Mouse (Mus musculus) embryonic facial prominence, embryonic 13.5 days (tissue): ENCODE data around the gene Fam187b. TPM values are rescaled to one million over a fixed set of nuclear protein-coding genes. Genes with fewer than 3 reads are reported as not detected.

ENCODE experiments used
- ATAC-seq: fragments of 200-750 bp; cut with Nextera tagmentation; 2 replicates; pipeline ENCODE4 v1.8.0; 2017; ENCODE audit warnings: low read depth; ENCODE audit not compliant: insufficient number of reproducible peaks, insufficient read depth, low FRiP score, low TSS enrichment
- H3K27ac ChIP-seq: fragments of 300-500 bp; sonication (generic); 2 replicates; pipeline ENCODE4 v1.5.1; 2015; ENCODE audit warnings: moderate library complexity, mild to moderate bottlenecking, inconsistent platforms
- H3K27me3 ChIP-seq: fragments of 300-500 bp; sonication (generic); 2 replicates; pipeline ENCODE4 v1.6.1; 2015; ENCODE audit warnings: mild to moderate bottlenecking, inconsistent platforms
- H3K36me3 ChIP-seq: fragments of 300-500 bp; sonication (generic); 2 replicates; pipeline ENCODE4 v1.6.1; 2015; ENCODE audit warnings: mild to moderate bottlenecking, inconsistent platforms
- H3K4me1 ChIP-seq: fragments of 300-500 bp; sonication (generic); 2 replicates; pipeline ENCODE4 v1.6.1; 2015; ENCODE audit warnings: inconsistent platforms
- H3K4me2 ChIP-seq: fragments of 300-500 bp; sonication (generic); 2 replicates; pipeline ENCODE4 v1.6.1; 2015; ENCODE audit warnings: moderate library complexity, mild to moderate bottlenecking, inconsistent platforms
- H3K4me3 ChIP-seq: fragments of 300-500 bp; sonication (generic); 2 replicates; pipeline ENCODE4 v1.5.1; 2015; ENCODE audit warnings: mild to moderate bottlenecking, inconsistent platforms
- H3K9ac ChIP-seq: fragments of 300-500 bp; sonication (generic); 2 replicates; pipeline ENCODE4 v1.6.1; 2015; ENCODE audit warnings: mild to moderate bottlenecking, inconsistent platforms
- H3K9me3 ChIP-seq: fragments of 300-500 bp; sonication (generic); 2 replicates; pipeline ENCODE4 v1.6.1; 2016; ENCODE audit warnings: inconsistent platforms
- WGBS: fragments of 180-500 bp; shearing (Covaris S2); methylation state at CpG from one replicate; pipeline ENCODE4 v1.1.7; 2015; ENCODE audit warnings: mixed read lengths; 5-methylcytosine and 5-hydroxymethylcytosine counted together
- polyA plus RNA-seq: library from polyadenylated mRNA; unstranded; fragments of >200 nt; fragmentation: Nextera tagmentation; extraction: Ambion mirVana; gene quantifications from 2 replicates; pipeline ENCODE4 v1.2.1, GENCODE M21; 2015

Gene Fam187b
- polyA plus RNA-seq, 1 experiment from 2014 or later: 1.5 TPM

GRCm38 (mm10) chr7:30952441-30953265 lies 20.9 kb upstream of the Fam187b start:
- peaks cover 10% of the 10 kb centered on the region for H3K4me1 ChIP-seq
- 93% methylated on average over 16 of the region's 16 CpGs for WGBS
- H3K4me2 ChIP-seq: no peak overlapping the region
- no peak overlapping the region for H3K9ac ChIP-seq
- no peaks in the 10 kb centered on the region for H3K9me3 ChIP-seq
- H3K27me3 ChIP-seq: no peaks in the 10 kb centered on the region
- no peak for ATAC-seq
- no peak overlapping the region for H3K4me3 ChIP-seq
- H3K27ac ChIP-seq: no peak overlapping the region
- peaks cover 63% of the 10 kb centered on the region for H3K36me3 ChIP-seq

- WGBS: 88% methylated on average over 6 of the region's 6 CpGs
- H3K9me3 ChIP-seq: no peaks in the 10 kb centered on the region
- ATAC-seq: no peak
- no peak overlapping the region for H3K27ac ChIP-seq
- H3K36me3 ChIP-seq: peaks cover 66% of the 10 kb centered on the region
- 0 out of 2 replicates have a peak overlapping the region, but pooled peaks have one; percentile 27 for H3K9ac ChIP-seq
- H3K4me3 ChIP-seq: no peak overlapping the region
- no peak overlapping the region for H3K4me2 ChIP-seq
- H3K27me3 ChIP-seq: no peaks in the 10 kb centered on the region
- H3K4me1 ChIP-seq: peaks cover 17% of the 10 kb centered on the region
Measured at GRCm38 (mm10) chr7:30953459-30953858, 20.1 kb upstream of the Fam187b start.

- Histone ChIP-seq H3K4me1 (peaks cover 23% of the 10 kb centered on the region), H3K9ac (0 out of 2 replicates have a peak overlapping the region, but pooled peaks have one; percentile 27), H3K27me3 (no peaks in the 10 kb centered on the region), H3K4me3 (no peak overlapping the region), H3K36me3 (peaks cover 68% of the 10 kb centered on the region), H3K27ac (no peak overlapping the region), H3K4me2 (no peak overlapping the region), H3K9me3 (no peaks in the 10 kb centered on the region)
- no peak for ATAC-seq
- 89% methylated on average over 3 of the region's 3 CpGs for WGBS
Measured at GRCm38 (mm10) chr7:30954036-30954435, 19.6 kb upstream of the Fam187b start.

GRCm38 (mm10) chr7:30954971-30955520 lies 18.5 kb upstream of the Fam187b start:
- Histone ChIP-seq H3K36me3 (peaks cover 65% of the 10 kb centered on the region), H3K9ac (peak overlapping the region; percentile 99), H3K4me1 (peaks cover 23% of the 10 kb centered on the region), H3K9me3 (no peaks in the 10 kb centered on the region), H3K4me2 (peak overlapping the region; percentile 82), H3K27ac (no peak overlapping the region), H3K4me3 (peak overlapping the region; percentile 91), H3K27me3 (no peaks in the 10 kb centered on the region)
- no peak for ATAC-seq
- 83% methylated on average over 12 of the region's 12 CpGs for WGBS

GRCm38 (mm10) chr7:30955584-30956356 lies 17.8 kb upstream of the Fam187b start:
- H3K27ac ChIP-seq: peak overlapping the region; percentile 98
- peaks cover 58% of the 10 kb centered on the region for H3K36me3 ChIP-seq
- peak overlapping the region; percentile 99 for H3K9ac ChIP-seq
- WGBS: under 1% methylated on average over 64 of the region's 64 CpGs
- peak; percentile 66 for ATAC-seq
- no peaks in the 10 kb centered on the region for H3K9me3 ChIP-seq
- no peaks in the 10 kb centered on the region for H3K27me3 ChIP-seq
- H3K4me2 ChIP-seq: peak overlapping the region; percentile 82
- H3K4me1 ChIP-seq: peaks cover 23% of the 10 kb centered on the region
- peak overlapping the region; percentile 91 for H3K4me3 ChIP-seq

- peak overlapping the region; percentile 82 for H3K4me2 ChIP-seq
- H3K9ac ChIP-seq: peak overlapping the region; percentile 99
- H3K4me1 ChIP-seq: peaks cover 23% of the 10 kb centered on the region
- peaks cover 53% of the 10 kb centered on the region for H3K36me3 ChIP-seq
- 1% methylated on average over 38 of the region's 49 CpGs for WGBS
- no peaks in the 10 kb centered on the region for H3K9me3 ChIP-seq
- H3K27me3 ChIP-seq: no peaks in the 10 kb centered on the region
- H3K4me3 ChIP-seq: peak overlapping the region; percentile 91
- peak overlapping the region; percentile 98 for H3K27ac ChIP-seq
- ATAC-seq: peak; percentile 12; the same call in 1 of the 2 replicates
Measured at GRCm38 (mm10) chr7:30956357-30956751, 17.2 kb upstream of the Fam187b start.

- peak within 1 kb of the TSS; percentile 98 for H3K27ac ChIP-seq
- no peaks in the 10 kb centered on the region for H3K27me3 ChIP-seq
- peak within 1 kb of the TSS; percentile 91 for H3K4me3 ChIP-seq
- H3K36me3 ChIP-seq: peaks cover 49% of the 10 kb centered on the region
- H3K9me3 ChIP-seq: no peaks in the 10 kb centered on the region
- H3K9ac ChIP-seq: peak within 1 kb of the TSS; percentile 99
- H3K4me2 ChIP-seq: peak within 1 kb of the TSS; percentile 82
- H3K4me1 ChIP-seq: peaks cover 23% of the 10 kb centered on the region
- ATAC-seq: peak; percentile 41
- WGBS: under 1% methylated on average over 34 of the region's 82 CpGs
Measured at GRCm38 (mm10) chr7:30956756-30957366, 16.7 kb upstream of the Fam187b start, which contains the start of gene Usf2. Gene Usf2, minus strand, starts transcription at chr7:30956803.

GRCm38 (mm10) chr7:30957367-30957783 lies 16.2 kb upstream of the Fam187b start:
- H3K27ac ChIP-seq: peak overlapping the region; percentile 98
- peaks cover 44% of the 10 kb centered on the region for H3K36me3 ChIP-seq
- H3K4me2 ChIP-seq: peak overlapping the region; percentile 71
- H3K4me3 ChIP-seq: peak overlapping the region; percentile 91
- H3K27me3 ChIP-seq: no peaks in the 10 kb centered on the region
- H3K9me3 ChIP-seq: no peaks in the 10 kb centered on the region
- peak; percentile 18; the same call in 1 of the 2 replicates for ATAC-seq
- H3K9ac ChIP-seq: peak overlapping the region; percentile 99
- WGBS: under 1% methylated on average over 43 of the region's 43 CpGs
- H3K4me1 ChIP-seq: peaks cover 23% of the 10 kb centered on the region

GRCm38 (mm10) chr7:30958109-30958865 lies 15.3 kb upstream of the Fam187b start:
- H3K9ac ChIP-seq: peak overlapping the region; percentile 99
- H3K4me2 ChIP-seq: peak overlapping the region; percentile 71
- no peaks in the 10 kb centered on the region for H3K9me3 ChIP-seq
- H3K4me3 ChIP-seq: peak overlapping the region; percentile 91
- no peak for ATAC-seq
- H3K36me3 ChIP-seq: peaks cover 35% of the 10 kb centered on the region
- peak overlapping the region; percentile 98 for H3K27ac ChIP-seq
- H3K4me1 ChIP-seq: peaks cover 23% of the 10 kb centered on the region
- no peaks in the 10 kb centered on the region for H3K27me3 ChIP-seq
- 67% methylated on average over 28 of the region's 28 CpGs for WGBS

- Histone ChIP-seq H3K9ac (no peak overlapping the region), H3K27ac (no peak overlapping the region), H3K4me3 (peak overlapping the region; percentile 91; the same call in 1 of the 2 replicates), H3K9me3 (no peaks in the 10 kb centered on the region), H3K4me2 (no peak overlapping the region), H3K36me3 (peaks cover 28% of the 10 kb centered on the region), H3K4me1 (peaks cover 23% of the 10 kb centered on the region), H3K27me3 (no peaks in the 10 kb centered on the region)
- WGBS: 94% methylated on average over 9 of the region's 9 CpGs
- ATAC-seq: no peak
Measured at GRCm38 (mm10) chr7:30958866-30959487, 14.6 kb upstream of the Fam187b start.
